Mouse (Mus musculus): ENCODE measurements around the gene Rpl12.

DNA sequence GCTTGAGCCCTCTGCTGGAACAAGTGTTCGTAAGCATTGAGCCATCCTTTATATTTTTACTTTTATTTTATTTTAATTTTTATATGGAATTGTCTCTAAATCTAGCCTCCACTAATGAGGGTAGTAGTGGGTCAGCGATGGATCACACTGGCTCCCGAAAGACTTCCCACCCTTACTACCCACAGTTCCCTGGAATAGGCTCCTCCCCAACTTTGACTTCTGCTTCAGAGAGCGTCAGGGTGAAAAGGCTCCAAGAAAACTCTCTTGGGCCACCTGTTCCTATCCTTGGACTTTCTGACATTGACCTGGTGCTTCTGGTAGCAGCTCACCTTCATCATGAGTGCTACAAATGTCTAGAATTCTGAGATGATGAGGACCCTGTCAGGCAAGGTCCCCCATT, 21.3 kb downstream of the Rpl12 start:
- TF ChIP-seq GATA1 (IDR thresholded peaks at IDR 0.05; ENCODE audit: low read length) (no peak), TAL1 (IDR thresholded peaks at IDR 0.05; ENCODE audit: low read length) (no peak)

Measured in erythroblast, embryonic 14.5 days (primary cell).